Mouse (Mus musculus): ENCODE data around the gene Dyrk3. TPM values are rescaled to one million over a fixed set of nuclear protein-coding genes. Genes with fewer than 3 reads are reported as not detected.

Gene Dyrk3
- polyA plus RNA-seq (2014; fragmentation: Nextera tagmentation; extraction: Ambion mirVana): 3.7 and 4.0 TPM in 2 replicates

DNA sequence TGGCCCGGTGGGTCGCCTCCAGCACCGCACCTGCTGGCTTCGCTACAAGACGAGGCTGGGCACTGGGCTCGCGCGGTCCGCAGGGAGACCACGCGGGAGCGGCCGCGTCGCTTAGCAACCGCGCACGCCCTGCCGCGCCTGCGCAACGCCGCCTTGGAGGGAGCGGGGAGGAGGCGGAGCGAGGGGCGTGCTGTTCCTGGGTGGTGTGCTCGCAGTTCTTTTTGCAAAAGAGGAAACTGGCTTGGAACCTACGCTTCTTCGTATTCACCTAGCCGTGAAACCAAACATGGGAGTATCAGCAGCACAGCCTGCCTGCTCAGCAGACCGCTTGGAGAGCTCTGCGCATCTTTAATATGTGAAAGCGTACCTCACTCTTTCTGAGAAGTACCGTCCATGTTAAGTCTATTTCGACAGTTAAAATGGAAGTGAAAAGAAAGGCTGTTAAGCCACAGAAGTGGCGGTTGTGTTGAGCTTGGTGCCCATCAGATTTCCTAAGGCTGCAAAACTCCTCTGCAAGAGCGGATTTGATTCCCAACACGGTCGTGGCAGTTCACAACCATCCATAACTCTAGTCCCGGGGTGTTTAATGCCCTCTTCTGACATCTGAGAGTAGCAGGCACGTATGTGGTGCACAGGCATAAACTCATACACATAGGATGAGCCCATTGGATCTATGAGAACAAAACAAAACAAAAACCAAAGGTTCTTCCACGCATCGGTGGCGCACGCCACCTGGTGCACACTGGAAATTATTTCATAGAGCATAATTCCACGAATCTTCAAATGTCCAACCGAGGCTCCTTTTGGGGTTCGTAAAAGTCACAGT lies at the start of gene Dyrk3:
Gene Dyrk3 (minus strand): TSS at position 150 of the 826 bp plus-strand sequence.
- H3K27me3 ChIP-seq (ENCODE audit: control insufficient read depth, insufficient read depth, low read length): no peaks in the 10 kb centered on the region
- no peaks in the 10 kb centered on the region for H3K9me3 ChIP-seq (replicated peaks; ENCODE audit: control insufficient read depth, low read length)
- H3K27ac ChIP-seq (ENCODE audit: low read depth, low read length): peak within 1 kb of the TSS; percentile 86
- WGBS (ENCODE audit: insufficient replicate concordance): 6% methylated on average over 49 of the region's 49 CpGs
- no peaks in the 10 kb centered on the region for H3K36me3 ChIP-seq (ENCODE audit: control insufficient read depth, insufficient read depth, low read length)
- H3K4me3 ChIP-seq (ENCODE audit: low read depth, low read length): peak within 1 kb of the TSS; percentile 89
- H3K9ac ChIP-seq (ENCODE audit: low read depth, low read length): peak within 1 kb of the TSS; percentile 82
- 0 out of 2 replicates have a peak, but pooled peaks cover 3% of the 10 kb centered on the region for H3K4me1 ChIP-seq (ENCODE audit: control insufficient read depth, insufficient read depth, low read length)
- H3K4me2 ChIP-seq: peak within 1 kb of the TSS; percentile 89
- ATAC-seq (replicated peaks; ENCODE audit: insufficient number of reproducible peaks, low FRiP score, low TSS enrichment): peak; percentile 96

DNA sequence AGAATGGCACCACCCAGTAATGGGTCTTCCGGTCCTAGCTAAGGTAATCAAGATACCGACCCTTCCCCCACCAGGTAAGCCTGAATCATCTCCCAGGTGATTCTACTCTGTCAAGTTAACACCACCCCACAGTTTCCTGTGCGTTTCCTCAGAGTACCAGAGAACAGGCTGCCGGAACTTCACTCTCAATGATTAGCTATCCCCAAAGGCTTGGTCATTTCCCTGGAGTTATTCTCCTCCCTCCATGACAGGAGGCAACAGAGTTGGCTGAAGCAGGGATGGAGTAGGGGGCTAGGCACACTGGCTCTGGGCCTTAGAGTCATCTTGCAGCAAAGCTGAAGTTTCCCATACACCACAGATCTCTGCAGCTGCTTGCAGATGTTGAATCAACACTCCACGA lies 49.7 kb upstream of the Dyrk3 start:
- Histone ChIP-seq H3K9ac (ENCODE audit: low read depth, low read length) (no peak overlapping the region), H3K4me3 (ENCODE audit: low read depth, low read length) (no peak overlapping the region), H3K27me3 (ENCODE audit: control insufficient read depth, insufficient read depth, low read length) (no peaks in the 10 kb centered on the region), H3K9me3 (replicated peaks; ENCODE audit: control insufficient read depth, low read length) (no peaks in the 10 kb centered on the region), H3K4me2 (no peak overlapping the region), H3K36me3 (ENCODE audit: control insufficient read depth, insufficient read depth, low read length) (no peaks in the 10 kb centered on the region; the same call in 1 of the 2 replicates), H3K4me1 (ENCODE audit: control insufficient read depth, insufficient read depth, low read length) (peaks cover 53% of the 10 kb centered on the region), H3K27ac (ENCODE audit: low read depth, low read length) (no peak overlapping the region)
- 83% methylated on average over 5 of the region's 5 CpGs for WGBS (ENCODE audit: insufficient replicate concordance)
- ATAC-seq (replicated peaks; ENCODE audit: insufficient number of reproducible peaks, low FRiP score, low TSS enrichment): no peak

DNA sequence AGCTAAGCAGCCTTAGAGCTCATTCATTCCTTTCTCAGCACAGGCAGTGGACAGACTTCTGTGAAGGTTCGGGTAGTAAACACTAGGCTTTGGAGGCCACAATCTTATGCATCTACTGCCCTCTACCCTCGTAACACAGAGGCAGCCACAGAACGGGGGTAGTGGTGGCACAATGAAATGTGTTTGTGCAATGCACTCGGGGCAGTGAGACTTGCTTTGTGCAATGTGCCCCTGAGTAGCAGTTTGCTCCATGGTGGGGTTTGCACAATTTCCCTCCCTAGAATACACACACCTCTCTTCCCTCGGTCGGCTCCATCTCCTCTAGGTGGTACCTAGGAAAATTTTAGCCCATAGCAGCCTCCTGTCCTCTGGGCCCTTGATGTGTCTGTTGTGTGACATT lies 48.9 kb upstream of the Dyrk3 start:
- Histone ChIP-seq H3K9ac (ENCODE audit: low read depth, low read length) (no peak overlapping the region), H3K27me3 (ENCODE audit: control insufficient read depth, insufficient read depth, low read length) (no peaks in the 10 kb centered on the region), H3K9me3 (replicated peaks; ENCODE audit: control insufficient read depth, low read length) (no peaks in the 10 kb centered on the region), H3K4me3 (ENCODE audit: low read depth, low read length) (no peak overlapping the region), H3K4me1 (ENCODE audit: control insufficient read depth, insufficient read depth, low read length) (peaks cover 61% of the 10 kb centered on the region), H3K4me2 (no peak overlapping the region), H3K36me3 (ENCODE audit: control insufficient read depth, insufficient read depth, low read length) (no peaks in the 10 kb centered on the region; the same call in 1 of the 2 replicates), H3K27ac (ENCODE audit: low read depth, low read length) (peak overlapping the region; percentile 10; the same call in 1 of the 2 replicates)
- ATAC-seq (replicated peaks; ENCODE audit: insufficient number of reproducible peaks, low FRiP score, low TSS enrichment): no peak
- WGBS (ENCODE audit: insufficient replicate concordance): 64% methylated on average over 6 of the region's 6 CpGs

DNA sequence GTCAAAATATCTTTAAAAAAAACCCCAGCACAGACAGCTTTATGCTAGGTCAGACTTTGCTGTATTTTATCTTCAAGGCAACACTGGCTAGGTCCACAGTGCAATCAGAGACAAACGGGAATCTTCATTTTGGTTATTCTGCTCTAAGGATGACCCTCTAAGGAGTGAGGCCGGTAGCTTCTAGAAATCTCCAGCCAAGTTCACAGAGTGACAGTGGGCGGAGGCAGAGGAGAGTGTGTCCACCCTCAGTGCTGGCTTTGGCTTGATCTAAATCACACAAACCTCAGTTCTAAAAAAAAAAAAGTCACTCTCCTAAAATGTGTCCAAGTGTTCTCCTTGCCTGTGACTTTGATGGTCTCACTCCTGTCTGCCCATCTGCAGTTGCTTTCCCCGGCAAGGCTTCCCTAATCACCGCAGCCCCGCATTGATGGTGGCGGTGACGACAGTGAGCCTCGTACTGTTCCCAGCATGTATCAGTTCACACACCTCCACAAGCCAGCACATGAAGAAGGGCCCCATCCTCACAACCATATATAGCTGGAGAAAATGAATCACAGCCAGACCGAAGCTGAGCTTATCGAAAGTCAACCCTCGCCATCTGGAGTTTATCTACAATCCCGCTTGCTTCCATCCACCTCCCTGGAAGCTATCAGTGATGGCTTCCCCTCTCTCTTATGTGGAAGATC lies 47.8 kb upstream of the Dyrk3 start:
- Histone ChIP-seq H3K4me3 (ENCODE audit: low read depth, low read length) (no peak overlapping the region), H3K27me3 (ENCODE audit: control insufficient read depth, insufficient read depth, low read length) (no peaks in the 10 kb centered on the region), H3K36me3 (ENCODE audit: control insufficient read depth, insufficient read depth, low read length) (no peaks in the 10 kb centered on the region; the same call in 1 of the 2 replicates), H3K4me2 (peak overlapping the region; percentile 15), H3K9ac (ENCODE audit: low read depth, low read length) (no peak overlapping the region), H3K9me3 (replicated peaks; ENCODE audit: control insufficient read depth, low read length) (no peaks in the 10 kb centered on the region), H3K4me1 (ENCODE audit: control insufficient read depth, insufficient read depth, low read length) (peaks cover 62% of the 10 kb centered on the region), H3K27ac (ENCODE audit: low read depth, low read length) (peak overlapping the region; percentile 78)
- ATAC-seq (replicated peaks; ENCODE audit: insufficient number of reproducible peaks, low FRiP score, low TSS enrichment): no peak
- WGBS (ENCODE audit: insufficient replicate concordance): 31% methylated on average over 13 of the region's 13 CpGs

DNA sequence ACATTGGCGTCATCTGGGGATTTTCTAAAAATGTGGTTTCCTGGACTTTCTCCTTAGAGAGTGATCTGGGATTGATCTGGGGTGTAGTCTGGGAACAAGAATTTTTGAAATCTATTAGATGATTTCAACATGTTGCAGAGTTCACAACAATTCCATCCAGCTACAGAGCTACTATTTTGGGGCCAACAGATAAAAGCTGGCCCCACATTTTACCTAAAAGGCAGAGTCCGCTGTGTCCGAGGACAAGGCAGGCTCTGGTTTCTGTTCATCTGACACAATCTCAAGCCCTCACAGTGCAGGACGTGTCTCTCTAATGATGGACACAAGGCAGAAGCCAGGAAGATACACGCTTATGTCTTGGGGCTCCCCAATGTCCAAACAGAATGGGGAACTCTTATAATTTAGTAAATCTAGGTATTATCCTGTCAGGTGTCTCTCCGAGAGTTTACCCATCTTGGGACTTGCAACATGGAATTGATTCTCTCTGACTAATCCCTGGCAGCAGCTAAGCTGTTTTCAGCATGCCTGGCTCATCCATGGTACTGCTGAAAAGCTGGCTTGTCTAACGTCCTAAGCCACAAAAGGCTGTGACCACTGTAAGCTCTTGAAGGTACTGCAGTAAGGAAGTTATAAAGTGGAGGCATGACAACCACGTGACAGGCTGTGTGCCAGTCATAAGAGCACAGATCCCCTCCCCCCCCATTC lies 47.0 kb upstream of the Dyrk3 start:
- Histone ChIP-seq H3K4me3 (ENCODE audit: low read depth, low read length) (no peak overlapping the region), H3K27ac (ENCODE audit: low read depth, low read length) (peak overlapping the region; percentile 78; the same call in 1 of the 2 replicates), H3K9ac (ENCODE audit: low read depth, low read length) (no peak overlapping the region), H3K9me3 (replicated peaks; ENCODE audit: control insufficient read depth, low read length) (no peaks in the 10 kb centered on the region), H3K27me3 (ENCODE audit: control insufficient read depth, insufficient read depth, low read length) (no peaks in the 10 kb centered on the region), H3K36me3 (ENCODE audit: control insufficient read depth, insufficient read depth, low read length) (no peaks in the 10 kb centered on the region; the same call in 1 of the 2 replicates), H3K4me2 (no peak overlapping the region; the same call in 1 of the 2 replicates), H3K4me1 (ENCODE audit: control insufficient read depth, insufficient read depth, low read length) (peaks cover 62% of the 10 kb centered on the region)
- 43% methylated on average over 8 of the region's 8 CpGs for WGBS (ENCODE audit: insufficient replicate concordance)
- ATAC-seq (replicated peaks; ENCODE audit: insufficient number of reproducible peaks, low FRiP score, low TSS enrichment): no peak

DNA sequence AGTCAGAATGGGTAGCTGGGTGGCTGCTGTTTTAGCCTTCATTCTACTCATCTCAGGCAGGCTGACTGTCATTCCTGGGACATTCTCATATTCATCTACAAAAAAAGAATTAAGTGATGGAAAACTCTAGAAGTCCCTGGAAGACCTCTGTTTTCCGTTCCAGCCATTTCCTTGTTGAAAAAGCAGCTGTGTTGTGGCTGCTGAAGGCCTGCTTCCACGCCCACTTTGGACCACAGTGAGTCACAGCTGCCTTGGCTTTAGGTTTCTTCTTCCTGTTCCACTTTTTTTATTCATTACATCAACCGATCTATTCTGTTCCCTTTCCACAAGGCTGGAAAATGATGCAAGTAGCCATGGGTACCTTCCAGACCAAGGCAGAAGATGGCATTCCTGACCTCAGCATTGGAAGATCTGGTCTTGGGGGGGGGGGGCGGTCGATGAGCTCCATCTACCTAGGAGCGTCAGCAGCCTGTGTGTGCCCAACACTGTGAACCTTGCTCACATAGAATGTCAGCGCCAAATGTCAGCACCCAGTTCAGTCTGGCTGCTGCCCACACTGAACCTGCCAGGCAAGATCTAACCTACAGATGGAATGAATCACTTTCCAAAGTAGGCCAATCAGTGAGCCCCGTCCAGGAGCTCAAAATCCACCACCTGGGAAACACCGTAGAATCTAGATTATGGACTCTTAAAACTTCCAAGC lies 46.3 kb upstream of the Dyrk3 start:
- ATAC-seq (replicated peaks; ENCODE audit: insufficient number of reproducible peaks, low FRiP score, low TSS enrichment): no peak
- Histone ChIP-seq H3K27ac (ENCODE audit: low read depth, low read length) (peak overlapping the region; percentile 46; the same call in 1 of the 2 replicates), H3K4me3 (ENCODE audit: low read depth, low read length) (no peak overlapping the region), H3K9ac (ENCODE audit: low read depth, low read length) (no peak overlapping the region), H3K4me2 (no peak overlapping the region), H3K9me3 (replicated peaks; ENCODE audit: control insufficient read depth, low read length) (no peaks in the 10 kb centered on the region), H3K27me3 (ENCODE audit: control insufficient read depth, insufficient read depth, low read length) (no peaks in the 10 kb centered on the region), H3K36me3 (ENCODE audit: control insufficient read depth, insufficient read depth, low read length) (peaks cover 3% of the 10 kb centered on the region; the same call in 1 of the 2 replicates), H3K4me1 (ENCODE audit: control insufficient read depth, insufficient read depth, low read length) (peaks cover 57% of the 10 kb centered on the region)
- 59% methylated on average over 9 of the region's 9 CpGs for WGBS (ENCODE audit: insufficient replicate concordance)

DNA sequence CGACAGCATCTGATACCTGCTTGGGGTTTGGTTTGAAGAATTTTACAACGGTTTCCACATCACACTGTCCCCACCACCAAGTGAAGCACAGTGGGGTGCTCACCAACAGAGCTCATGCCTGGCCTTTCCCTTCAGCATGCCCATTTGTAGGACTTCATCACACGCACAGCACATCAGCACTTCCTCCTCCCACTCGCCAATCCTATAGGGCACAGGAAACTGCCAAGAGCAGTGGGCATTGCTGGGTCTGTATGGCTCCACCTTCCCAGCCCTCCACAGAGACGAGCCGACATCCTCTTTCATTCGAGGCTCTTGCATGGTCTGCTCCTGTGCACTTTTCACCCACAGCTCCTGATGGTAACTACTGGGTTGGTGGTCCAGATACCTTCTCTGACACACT lies 45.1 kb upstream of the Dyrk3 start:
- Histone ChIP-seq H3K27ac (ENCODE audit: low read depth, low read length) (no peak overlapping the region), H3K4me2 (no peak overlapping the region), H3K27me3 (ENCODE audit: control insufficient read depth, insufficient read depth, low read length) (no peaks in the 10 kb centered on the region), H3K9ac (ENCODE audit: low read depth, low read length) (no peak overlapping the region), H3K36me3 (ENCODE audit: control insufficient read depth, insufficient read depth, low read length) (peaks cover 3% of the 10 kb centered on the region; the same call in 1 of the 2 replicates), H3K4me1 (ENCODE audit: control insufficient read depth, insufficient read depth, low read length) (peaks cover 45% of the 10 kb centered on the region), H3K9me3 (replicated peaks; ENCODE audit: control insufficient read depth, low read length) (no peaks in the 10 kb centered on the region), H3K4me3 (ENCODE audit: low read depth, low read length) (no peak overlapping the region)
- WGBS (ENCODE audit: insufficient replicate concordance): 81% methylated on average over 7 of the region's 7 CpGs
- no peak for ATAC-seq (replicated peaks; ENCODE audit: insufficient number of reproducible peaks, low FRiP score, low TSS enrichment)
